ENCODE assay signal across 8 mouse cellular contexts in the genomic region with DNA sequence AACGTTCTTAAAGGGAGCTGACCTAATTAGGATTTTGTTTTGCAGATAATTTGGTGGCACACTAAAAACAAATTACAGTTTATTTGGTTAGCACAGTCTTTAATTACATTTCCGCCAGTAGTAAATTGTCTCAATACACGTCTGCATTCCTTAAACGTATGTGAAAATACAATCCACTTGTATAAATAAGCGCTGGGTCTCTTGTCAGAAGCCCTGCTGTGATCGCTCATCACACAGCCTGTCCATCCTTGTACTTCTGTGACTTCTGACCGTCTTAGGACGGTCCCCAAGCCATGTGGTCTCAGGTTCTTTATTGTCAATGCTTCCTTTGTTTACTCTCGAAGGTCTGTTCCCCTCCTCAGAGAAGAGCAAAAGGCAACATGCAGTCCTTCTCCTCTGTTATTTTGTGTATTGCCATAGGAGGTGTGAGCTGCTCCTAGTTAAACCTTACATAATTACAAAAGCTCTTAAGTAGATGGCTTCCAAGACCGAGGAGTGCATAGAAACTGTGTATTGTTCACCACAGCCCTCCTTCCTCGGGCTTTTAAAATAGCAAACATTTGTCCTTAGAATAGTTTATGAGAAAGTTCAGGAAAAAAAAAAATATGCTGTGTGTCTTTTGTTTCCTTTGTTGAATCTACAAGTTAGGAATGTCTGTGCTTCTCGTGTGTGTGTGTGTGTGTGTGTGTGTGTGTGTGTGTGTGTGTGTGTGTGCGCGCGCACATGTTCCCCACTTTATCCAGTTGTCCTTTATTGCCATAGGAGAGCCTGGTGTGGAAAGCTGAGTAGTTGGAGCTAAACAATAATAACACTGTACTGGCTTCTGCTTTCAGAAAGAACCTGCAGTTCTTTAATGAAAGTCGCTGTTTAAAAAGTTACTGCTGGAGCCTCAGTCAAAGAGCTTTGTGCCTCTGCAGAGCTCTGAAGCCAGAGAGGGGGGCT. TPM values are rescaled to one million over a fixed set of nuclear protein-coding genes. Genes with fewer than 3 reads are reported as not detected.
A peak's percentile ranks its signal among the peaks of the same experiment; 100 is the strongest.
DNase-seq lines count a peak whose midpoint lies in the region; ATAC-seq and TF ChIP-seq lines count a peak whose summit lies in the region.

No protein-coding gene starts in this region.

- H3K27ac ChIP-seq in lung, embryonic 14.5 days (ENCODE audit: low read depth): peak overlapping the region; percentile 92
- H3K27ac ChIP-seq in forebrain, embryonic 13.5 days: 0 out of 2 replicates have a peak overlapping the region, but pooled peaks have one; percentile 19
- H3K27ac ChIP-seq in limb, embryonic 15.5 days: peak overlapping the region; percentile 99
- H3K27ac ChIP-seq in small intestine, adult 2 months (ENCODE audit: insufficient read depth, low read depth, low read length): peak overlapping the region; percentile 92

- ATAC-seq in lung, embryonic 14.5 days (ENCODE audit: insufficient read depth): 0 out of 2 replicates have a peak, but pooled peaks have one; percentile 9
- no peak for ATAC-seq in forebrain, embryonic 13.5 days
- no peak for ATAC-seq in limb, embryonic 15.5 days (ENCODE audit: insufficient number of reproducible peaks, low FRiP score, low TSS enrichment, low read depth)

- no peak for TF ChIP-seq CTCF in lung, embryonic 14.5 days (IDR thresholded peaks at IDR 0.05; ENCODE audit: low read depth)
- TF ChIP-seq CTCF in small intestine, adult 2 months (IDR thresholded peaks at IDR 0.05; ENCODE audit: extremely low read depth, insufficient read length, insufficient replicate concordance, low read depth, low read length): no peak

- peaks cover 5% of the 10 kb centered on the region; the same call in 1 of the 2 replicates for H3K4me1 ChIP-seq in lung, embryonic 14.5 days (ENCODE audit: insufficient read depth)
- peaks cover 29% of the 10 kb centered on the region for H3K4me1 ChIP-seq in forebrain, embryonic 13.5 days
- peaks cover 33% of the 10 kb centered on the region for H3K4me1 ChIP-seq in limb, embryonic 15.5 days
- peaks cover 15% of the 10 kb centered on the region; the same call in 1 of the 2 replicates for H3K4me1 ChIP-seq in small intestine, adult 2 months (ENCODE audit: control insufficient read depth, insufficient read depth, insufficient read length, low read length)

- DNase-seq in lung, embryonic 14.5 days: peak; percentile 77
- DNase-seq in lung, postnatal 4 days: no peak
- no peak for DNase-seq in T-cell, adult 2 months (ENCODE audit: low spot score)
- no peak for DNase-seq in adrenal gland, postnatal 36 days
- no peak for DNase-seq in left cerebral cortex, postnatal 4 days

- 7% methylated on average over 16 of the region's 16 CpGs for WGBS in lung, embryonic 14.5 days
- 6% methylated on average over 16 of the region's 16 CpGs for whole genome bisulfite sequencing in forebrain, embryonic 13.5 days
- 4% methylated on average over 16 of the region's 16 CpGs for WGBS in limb, embryonic 15.5 days
- 18% methylated on average over 16 of the region's 16 CpGs for WGBS in small intestine, adult 2 months

- H3K9me3 ChIP-seq in lung, embryonic 14.5 days (ENCODE audit: low read depth, low read length): no peaks in the 10 kb centered on the region
- H3K9me3 ChIP-seq in forebrain, embryonic 13.5 days (replicated peaks): no peaks in the 10 kb centered on the region
- H3K9me3 ChIP-seq in limb, embryonic 15.5 days: no peaks in the 10 kb centered on the region

- no peak for TF ChIP-seq POLR2A in small intestine, adult 2 months (IDR thresholded peaks at IDR 0.05; ENCODE audit: low read depth, low read length)

- intact Hi-C loops in left cerebral cortex, postnatal 4 days (cut with DNase I): no loop called here

- H3K4me3 ChIP-seq in lung, embryonic 14.5 days (ENCODE audit: low read depth, low read length): peak overlapping the region; percentile 87
- peak overlapping the region; percentile 58 for H3K4me3 ChIP-seq in forebrain, embryonic 13.5 days
- peak overlapping the region; percentile 94 for H3K4me3 ChIP-seq in limb, embryonic 15.5 days
- H3K4me3 ChIP-seq in small intestine, adult 2 months (ENCODE audit: low read depth, low read length): peak overlapping the region; percentile 63

- H3K27me3 ChIP-seq in lung, embryonic 14.5 days (ENCODE audit: insufficient read depth, low read length): no peaks in the 10 kb centered on the region
- peaks cover 40% of the 10 kb centered on the region for H3K27me3 ChIP-seq in forebrain, embryonic 13.5 days
- H3K27me3 ChIP-seq in limb, embryonic 15.5 days: no peaks in the 10 kb centered on the region
- H3K27me3 ChIP-seq in small intestine, adult 2 months (ENCODE audit: control insufficient read depth, insufficient read depth, low read length): no peaks in the 10 kb centered on the region

- peak overlapping the region; percentile 73 for H3K4me2 ChIP-seq in lung, embryonic 14.5 days
- peak overlapping the region; percentile 99 for H3K4me2 ChIP-seq in forebrain, embryonic 13.5 days
- H3K4me2 ChIP-seq in limb, embryonic 15.5 days: peak overlapping the region; percentile 51

- peak overlapping the region; percentile 94 for H3K9ac ChIP-seq in lung, embryonic 14.5 days
- peak overlapping the region; percentile 28 for H3K9ac ChIP-seq in forebrain, embryonic 13.5 days
- peak overlapping the region; percentile 99 for H3K9ac ChIP-seq in limb, embryonic 15.5 days

- peaks cover 9% of the 10 kb centered on the region; the same call in 1 of the 2 replicates for H3K36me3 ChIP-seq in lung, embryonic 14.5 days (ENCODE audit: insufficient read depth)
- H3K36me3 ChIP-seq in forebrain, embryonic 13.5 days (ENCODE audit: poor library complexity, severe bottlenecking): no peaks in the 10 kb centered on the region
- peaks cover 8% of the 10 kb centered on the region for H3K36me3 ChIP-seq in limb, embryonic 15.5 days
- peaks cover 9% of the 10 kb centered on the region for H3K36me3 ChIP-seq in small intestine, adult 2 months (ENCODE audit: control insufficient read depth, insufficient read depth, low read length)

RNA-seq across cellular contexts. Expression of a gene that starts 2.5 kb away (rescaled TPM):
- 12.0 and 12.1 TPM in 2 replicates for polyA plus RNA-seq in lung, embryonic 14.5 days (2014; fragmentation: Nextera tagmentation; extraction: Ambion mirVana)
- 2.4 and 3.0 TPM in 2 replicates for polyA plus RNA-seq in forebrain, embryonic 13.5 days (2015; fragmentation: Nextera tagmentation; extraction: Ambion mirVana)
- 25.7 and 34.8 TPM in 2 replicates for polyA plus RNA-seq in limb, embryonic 15.5 days (2015; fragmentation: Nextera tagmentation; extraction: Ambion mirVana)
- polyA plus RNA-seq in small intestine, adult 2 months (2012; rRNA removed): 7.7 and 17.9 TPM in 2 replicates
- total RNA-seq in adrenal gland, postnatal 36 days (2021): 1 to 10 TPM; 4.7 to 5.9 TPM
- 1 to 10 TPM; 4.4 to 4.6 TPM for total RNA-seq in left cerebral cortex, postnatal 4 days (2021)

Comparison
In these comparisons a context has a peak if more than half of its experiments do, and no peak if none do; other contexts are left out.
1. H3K27ac ChIP-seq: peak in every context shown above with its lines; median percentile 99 in limb, embryonic 15.5 days; 92 in lung, embryonic 14.5 days; 92 in small intestine, adult 2 months; 19 in forebrain, embryonic 13.5 days.
2. H3K9ac ChIP-seq: peak in every context shown above with its lines; median percentile 99 in limb, embryonic 15.5 days; 94 in lung, embryonic 14.5 days; 28 in forebrain, embryonic 13.5 days.